In genomic region chr2:76029081-76029901, GRCm38 (mm10) we compare ENCODE assay signal across 8 mouse cellular contexts. TPM values are rescaled to one million over a fixed set of nuclear protein-coding genes. Genes with fewer than 3 reads are reported as not detected.
DNase-seq lines count a peak whose midpoint lies in the region; ATAC-seq and TF ChIP-seq lines count a peak whose summit lies in the region.

No protein-coding gene starts in this region.

- H3K9ac ChIP-seq in kidney, embryonic 14.5 days (ENCODE audit: low read depth, low read length), result peak overlapping the region; percentile 42; the same call in 1 of the 2 replicates
- peak overlapping the region; percentile 49 for H3K9ac ChIP-seq in forebrain, embryonic 16.5 days (replicated peaks; ENCODE audit: low read depth, low read length)
- peak overlapping the region; percentile 9 for H3K9ac ChIP-seq in midbrain, embryonic 11.5 days (ENCODE audit: low read length)

- no peak for TF ChIP-seq CTCF in cerebellum, adult 2 months (IDR thresholded peaks at IDR 0.05; ENCODE audit: borderline replicate concordance, insufficient read depth, low read depth, low read length)

- peaks cover 24% of the 10 kb centered on the region for H3K4me1 ChIP-seq in kidney, embryonic 14.5 days (ENCODE audit: control insufficient read depth, insufficient read depth, low read length)
- H3K4me1 ChIP-seq in cerebellum, adult 2 months (ENCODE audit: control insufficient read depth, insufficient read depth, low read length), result no peaks in the 10 kb centered on the region
- H3K4me1 ChIP-seq in forebrain, embryonic 16.5 days (replicated peaks; ENCODE audit: control insufficient read depth, insufficient read depth, low read length), result peaks cover 23% of the 10 kb centered on the region
- H3K4me1 ChIP-seq in midbrain, embryonic 11.5 days (ENCODE audit: control insufficient read depth, insufficient read depth, low read length), result peaks cover 20% of the 10 kb centered on the region

- 8% methylated on average over 20 of the region's 20 CpGs for WGBS in kidney, embryonic 14.5 days
- WGBS in cerebellum, adult 2 months, result 8% methylated on average over 20 of the region's 20 CpGs
- WGBS in forebrain, embryonic 16.5 days, result 17% methylated on average over 20 of the region's 20 CpGs
- 24% methylated on average over 20 of the region's 20 CpGs for WGBS in midbrain, embryonic 11.5 days

- H3K4me2 ChIP-seq in kidney, embryonic 14.5 days (replicated peaks; ENCODE audit: low read depth, low read length), result peak overlapping the region; percentile 40
- peak overlapping the region; percentile 48 for H3K4me2 ChIP-seq in forebrain, embryonic 16.5 days (ENCODE audit: low read length)
- H3K4me2 ChIP-seq in midbrain, embryonic 11.5 days, result peak overlapping the region; percentile 21

- TF ChIP-seq POLR2A in cerebellum, adult 2 months (IDR thresholded peaks at IDR 0.05; ENCODE audit: borderline replicate concordance, insufficient read depth, low read length), result no peak

- ATAC-seq in kidney, embryonic 14.5 days (ENCODE audit: low FRiP score, low TSS enrichment), result peak; percentile 95
- ATAC-seq in forebrain, embryonic 16.5 days, result peak; percentile 89
- ATAC-seq in midbrain, embryonic 11.5 days (ENCODE audit: low FRiP score), result peak; percentile 89
- no peak for ATAC-seq in megakaryocyte progenitor cell, adult 5-6 weeks (replicated peaks; ENCODE audit: poor library complexity)

- H3K36me3 ChIP-seq in kidney, embryonic 14.5 days (ENCODE audit: control insufficient read depth, insufficient read depth, low read length), result no peaks in the 10 kb centered on the region
- no peaks in the 10 kb centered on the region for H3K36me3 ChIP-seq in forebrain, embryonic 16.5 days (ENCODE audit: control insufficient read depth, insufficient read depth)
- H3K36me3 ChIP-seq in midbrain, embryonic 11.5 days (ENCODE audit: control insufficient read depth, insufficient read depth, low read length), result no peaks in the 10 kb centered on the region

- H3K4me3 ChIP-seq in kidney, embryonic 14.5 days (ENCODE audit: low read length), result no peak overlapping the region
- peak overlapping the region; percentile 40 for H3K4me3 ChIP-seq in cerebellum, adult 2 months (replicated peaks; ENCODE audit: insufficient read depth, low read depth, low read length)
- peak overlapping the region; percentile 10; the same call in 1 of the 2 replicates for H3K4me3 ChIP-seq in forebrain, embryonic 16.5 days (replicated peaks; ENCODE audit: low read length)
- H3K4me3 ChIP-seq in midbrain, embryonic 11.5 days (ENCODE audit: low read depth, low read length), result no peak overlapping the region

- DNase-seq in kidney, adult 18-20 months, result no peak
- peak; percentile 48 to 56 for DNase-seq in cerebellum, adult 2 months
- DNase-seq in kidney, postnatal 10 days, result peak; percentile 67
- DNase-seq in midbrain, embryonic 11.5 days (ENCODE audit: low spot score, missing footprints), result peak; percentile 94
- peak; percentile 26 for DNase-seq in telencephalon, adult 2 months (ENCODE audit: low read depth, low spot score)

- H3K9me3 ChIP-seq in kidney, embryonic 14.5 days (ENCODE audit: control insufficient read depth, low read length), result no peaks in the 10 kb centered on the region
- no peaks in the 10 kb centered on the region for H3K9me3 ChIP-seq in forebrain, embryonic 16.5 days (ENCODE audit: control insufficient read depth, low read length)
- H3K9me3 ChIP-seq in midbrain, embryonic 11.5 days (ENCODE audit: control insufficient read depth, low read length), result no peaks in the 10 kb centered on the region

- peak overlapping the region; percentile 85 for H3K27ac ChIP-seq in kidney, embryonic 14.5 days (ENCODE audit: low read depth, low read length)
- no peak overlapping the region for H3K27ac ChIP-seq in cerebellum, adult 2 months (ENCODE audit: insufficient read depth, low read length)
- H3K27ac ChIP-seq in forebrain, embryonic 16.5 days (ENCODE audit: low read length), result peak overlapping the region; percentile 79
- H3K27ac ChIP-seq in midbrain, embryonic 11.5 days (ENCODE audit: low read depth, low read length), result peak overlapping the region; percentile 64

- H3K27me3 ChIP-seq in kidney, embryonic 14.5 days (ENCODE audit: control insufficient read depth, insufficient read depth, low read length), result no peaks in the 10 kb centered on the region
- no peaks in the 10 kb centered on the region for H3K27me3 ChIP-seq in cerebellum, adult 2 months (ENCODE audit: control insufficient read depth, insufficient read depth, low read length)
- no peaks in the 10 kb centered on the region for H3K27me3 ChIP-seq in forebrain, embryonic 16.5 days (replicated peaks; ENCODE audit: control insufficient read depth, insufficient read depth, low read length)
- no peaks in the 10 kb centered on the region for H3K27me3 ChIP-seq in midbrain, embryonic 11.5 days (ENCODE audit: control insufficient read depth, insufficient read depth, low read length)

RNA-seq across cellular contexts. Expression of gene Ttc30a1, which starts 47.5 kb away (rescaled TPM):
- polyA plus RNA-seq in kidney, embryonic 14.5 days (2014; fragmentation: Nextera tagmentation; extraction: Ambion mirVana), result 7.3 and 8.5 TPM in 2 replicates
- 3.3 and 4.1 TPM in 2 replicates for polyA plus RNA-seq in cerebellum, adult 2 months (2012; rRNA removed)
- 7.4 and 8.4 TPM in 2 replicates for polyA plus RNA-seq in forebrain, embryonic 16.5 days (2015; fragmentation: Nextera tagmentation; extraction: Ambion mirVana)
- 11.4 and 12.0 TPM in 2 replicates for polyA plus RNA-seq in midbrain, embryonic 11.5 days (2014; fragmentation: Nextera tagmentation; extraction: Ambion mirVana)
- total RNA-seq in megakaryocyte progenitor cell, adult 5-6 weeks (2015), result 4.0 and 4.3 TPM in 2 replicates
- total RNA-seq in megakaryocyte progenitor cell, adult 5-6 weeks (2017), result 3.6 and 3.7 TPM in 2 replicates

RNA-seq across cellular contexts. Expression of gene Ttc30a2, which starts 51.3 kb away (rescaled TPM):
- polyA plus RNA-seq in kidney, embryonic 14.5 days (2014; fragmentation: Nextera tagmentation; extraction: Ambion mirVana), result 0.46 and 0.76 TPM in 2 replicates
- 0.18 and 0.21 TPM in 2 replicates for polyA plus RNA-seq in cerebellum, adult 2 months (2012; rRNA removed)
- 0.67 and 0.98 TPM in 2 replicates for polyA plus RNA-seq in forebrain, embryonic 16.5 days (2015; fragmentation: Nextera tagmentation; extraction: Ambion mirVana)
- polyA plus RNA-seq in midbrain, embryonic 11.5 days (2014; fragmentation: Nextera tagmentation; extraction: Ambion mirVana), result 0.96 and 0.98 TPM in 2 replicates
- total RNA-seq in megakaryocyte progenitor cell, adult 5-6 weeks (2015), result not detected in 2 replicates
- total RNA-seq in megakaryocyte progenitor cell, adult 5-6 weeks (2017), result 0.10 TPM in 1 of 2 replicates, not detected in the other

Comparison
In these comparisons a context has a peak if more than half of its experiments do, and no peak if none do; other contexts are left out.
1. H3K4me3 ChIP-seq: peak in cerebellum, adult 2 months (single experiment) and forebrain, embryonic 16.5 days (single experiment); none in kidney, embryonic 14.5 days (single experiment) and midbrain, embryonic 11.5 days (single experiment).
2. Peak in every context shown above with its lines, with median percentiles within 50 percentile points of each other: H3K4me2 ChIP-seq and H3K9ac ChIP-seq.